Mouse (Mus musculus) bone marrow, adult 2 months (tissue): Measurements from ENCODE around the gene Tanc1.

ENCODE experiments used
- CTCF ChIP-seq: fragments of 200-500 bp; IDR thresholded peaks from 2 replicates; pipeline ENCODE4 v1.5.1; 2011; ENCODE audit warnings: low read length, control low read depth; ENCODE audit not compliant: control insufficient read depth, insufficient read depth
- POLR2A ChIP-seq: fragments of 200-500 bp; IDR thresholded peaks from 2 replicates; pipeline ENCODE4 v1.6.1; 2011; ENCODE audit warnings: low read depth, mild to moderate bottlenecking, control low read depth, low read length, borderline replicate concordance; ENCODE audit not compliant: control insufficient read depth

DNA sequence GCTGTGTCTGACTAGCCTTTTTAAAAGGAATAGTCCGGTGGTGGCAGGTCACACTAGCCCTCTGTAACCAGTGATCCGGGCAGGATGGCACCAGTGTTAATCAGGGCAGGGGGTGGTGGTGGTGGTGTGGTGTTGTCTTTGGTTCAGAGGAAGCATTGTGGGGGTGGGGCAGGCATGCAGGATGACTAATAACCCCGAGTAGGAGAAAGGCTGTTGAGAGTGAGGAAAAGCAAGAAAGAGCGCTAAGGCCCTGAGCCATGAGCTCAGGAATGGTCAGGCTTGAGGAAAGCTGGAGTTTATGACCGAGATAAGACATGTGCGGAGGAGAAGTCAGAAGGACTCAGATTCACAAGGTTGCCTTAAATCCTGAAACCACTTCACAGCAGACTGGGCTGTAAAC lies 64.6 kb downstream of the Tanc1 start:
- TF ChIP-seq CTCF (no peak), POLR2A (no peak)
